Mouse (Mus musculus): Measurements from ENCODE around the gene Coq2. TPM values are rescaled to one million over a fixed set of nuclear protein-coding genes. Genes with fewer than 3 reads are reported as not detected.

Gene Coq2
- polyA plus RNA-seq, 1 experiment from 2014 or later, result 86.4 TPM

GRCm38 (mm10) chr5:100646558-100646957, 28.4 kb downstream of the Coq2 start:
- H3K27me3 ChIP-seq (ENCODE audit: control insufficient read depth, insufficient read depth, low read length), result no peaks in the 10 kb centered on the region
- H3K27ac ChIP-seq (replicated peaks in 1 of 2; ENCODE audit: control insufficient read depth in 1 of 2, insufficient read depth in 1 of 2, low read depth in 2 of 2, low read length in 2 of 2), result no peak overlapping the region
- ATAC-seq (ENCODE audit: insufficient number of reproducible peaks, insufficient read depth, low FRiP score, low read depth), result no peak
- no peaks in the 10 kb centered on the region for H3K36me3 ChIP-seq (ENCODE audit: control insufficient read depth, insufficient read depth, low read length)
- no peak overlapping the region for H3K4me2 ChIP-seq (ENCODE audit: low read length)
- peaks cover 22 to 29% of the 10 kb centered on the region in 2 experiments for H3K4me1 ChIP-seq (ENCODE audit: control insufficient read depth in 2 of 2, insufficient read depth in 2 of 2, low read length in 2 of 2)
- no peak overlapping the region for H3K9ac ChIP-seq (ENCODE audit: low read length)
- H3K4me3 ChIP-seq (ENCODE audit: control insufficient read depth in 1 of 2, insufficient read depth in 1 of 2, low read depth in 1 of 2, low read length in 2 of 2), result no peak overlapping the region
- H3K9me3 ChIP-seq (ENCODE audit: control insufficient read depth, low read length), result no peaks in the 10 kb centered on the region
- WGBS, result 86% methylated on average over 4 of the region's 4 CpGs

GRCm38 (mm10) chr5:100643991-100644535, 30.9 kb downstream of the Coq2 start:
- peak overlapping the region; percentile 37 for H3K4me2 ChIP-seq (ENCODE audit: low read length)
- H3K4me1 ChIP-seq (ENCODE audit: control insufficient read depth in 2 of 2, insufficient read depth in 2 of 2, low read length in 2 of 2), result peaks cover 22 to 29% of the 10 kb centered on the region in 2 experiments
- no peak for ATAC-seq (ENCODE audit: insufficient number of reproducible peaks, insufficient read depth, low FRiP score, low read depth)

DNA sequence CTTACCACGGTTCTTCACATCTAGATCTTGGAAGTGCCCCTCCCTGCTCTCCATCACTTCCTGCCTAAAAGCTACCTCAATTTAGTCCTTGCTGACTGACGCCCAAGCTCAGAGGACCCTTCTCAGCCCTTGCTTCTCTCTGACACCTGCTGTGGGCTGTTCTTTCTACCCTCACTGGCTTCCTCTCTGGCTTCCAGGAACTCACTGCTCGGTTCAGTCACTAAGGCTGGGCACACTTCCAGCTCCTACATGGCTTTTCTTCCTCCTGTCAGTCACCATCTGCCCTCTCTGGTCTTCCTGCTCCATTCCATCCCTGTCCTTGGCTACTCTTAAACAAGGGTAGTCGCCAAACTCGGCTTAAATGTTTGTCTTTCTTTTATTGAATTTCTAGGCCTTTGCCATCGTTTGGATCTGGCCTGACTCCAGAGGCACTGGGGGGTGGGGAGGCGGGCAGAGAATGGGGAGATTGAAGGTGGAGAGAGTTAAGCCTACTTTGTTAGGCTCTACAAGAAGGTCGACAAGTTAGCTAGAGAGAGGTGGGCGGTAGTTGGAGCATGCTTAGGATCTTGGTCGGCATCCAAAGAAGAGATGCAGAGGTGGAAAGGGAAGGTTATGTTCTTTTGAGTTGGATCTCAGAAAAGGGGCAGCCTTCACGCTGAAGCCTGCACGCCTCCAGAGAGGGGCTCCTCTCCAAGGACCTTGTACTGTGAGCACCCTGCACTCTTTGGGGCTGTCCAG, 31.5 kb downstream of the Coq2 start:
- Histone ChIP-seq H3K27ac (replicated peaks in 1 of 2; ENCODE audit: control insufficient read depth in 1 of 2, insufficient read depth in 1 of 2, low read depth in 2 of 2, low read length in 2 of 2) (no peak overlapping the region; a peak in 1 of 4 replicates), H3K4me3 (ENCODE audit: control insufficient read depth in 1 of 2, insufficient read depth in 1 of 2, low read depth in 1 of 2, low read length in 2 of 2) (no peak overlapping the region), H3K4me1 (ENCODE audit: control insufficient read depth in 2 of 2, insufficient read depth in 2 of 2, low read length in 2 of 2) (peaks cover 20 to 26% of the 10 kb centered on the region in 2 experiments), H3K9ac (ENCODE audit: low read length) (no peak overlapping the region), H3K36me3 (ENCODE audit: control insufficient read depth, insufficient read depth, low read length) (no peaks in the 10 kb centered on the region), H3K4me2 (ENCODE audit: low read length) (peak overlapping the region; percentile 37), H3K27me3 (ENCODE audit: control insufficient read depth, insufficient read depth, low read length) (no peaks in the 10 kb centered on the region), H3K9me3 (ENCODE audit: control insufficient read depth, low read length) (no peaks in the 10 kb centered on the region)
- 52% methylated on average over 12 of the region's 12 CpGs for WGBS
- ATAC-seq (ENCODE audit: insufficient number of reproducible peaks, insufficient read depth, low FRiP score, low read depth), result no peak

More at GRCm38 (mm10) chr5:100643991-100644535, 30.9 kb downstream of the Coq2 start:
- no peaks in the 10 kb centered on the region for H3K36me3 ChIP-seq (ENCODE audit: control insufficient read depth, insufficient read depth, low read length)
- no peaks in the 10 kb centered on the region for H3K27me3 ChIP-seq (ENCODE audit: control insufficient read depth, insufficient read depth, low read length)
- WGBS, result 7% methylated on average over 7 of the region's 7 CpGs
- H3K9me3 ChIP-seq (ENCODE audit: control insufficient read depth, low read length), result no peaks in the 10 kb centered on the region
- H3K27ac ChIP-seq (replicated peaks in 1 of 2; ENCODE audit: control insufficient read depth in 1 of 2, insufficient read depth in 1 of 2, low read depth in 2 of 2, low read length in 2 of 2), result no peak overlapping the region
- no peak overlapping the region for H3K9ac ChIP-seq (ENCODE audit: low read length)
- no peak overlapping the region for H3K4me3 ChIP-seq (ENCODE audit: control insufficient read depth in 1 of 2, insufficient read depth in 1 of 2, low read depth in 1 of 2, low read length in 2 of 2)

GRCm38 (mm10) chr5:100642316-100642715, 32.6 kb downstream of the Coq2 start:
- WGBS, result 85% methylated on average over 5 of the region's 5 CpGs

DNA sequence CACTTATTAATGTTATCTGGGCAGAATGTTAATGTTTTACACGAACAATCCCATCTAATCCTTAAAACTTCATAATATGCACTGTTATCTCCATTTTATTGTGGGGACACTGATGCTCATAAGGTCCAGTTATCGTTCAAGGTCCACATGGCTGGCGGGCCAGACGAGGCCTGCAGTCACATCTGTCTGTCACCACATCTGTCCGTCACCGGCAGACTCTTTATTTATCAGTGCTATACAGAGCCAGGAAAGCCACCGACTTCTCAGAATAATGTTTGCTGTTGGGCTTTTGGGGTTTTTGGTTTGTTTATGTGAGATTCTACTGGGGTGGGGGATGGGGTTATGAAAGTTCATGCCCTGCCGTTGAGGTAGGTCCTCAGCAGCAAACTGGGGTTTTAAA, 36.5 kb downstream of the Coq2 start:
- Histone ChIP-seq H3K4me2 (ENCODE audit: low read length) (no peak overlapping the region), H3K9ac (ENCODE audit: low read length) (no peak overlapping the region), H3K4me3 (ENCODE audit: control insufficient read depth in 1 of 2, insufficient read depth in 1 of 2, low read depth in 1 of 2, low read length in 2 of 2) (no peak overlapping the region), H3K27me3 (ENCODE audit: control insufficient read depth, insufficient read depth, low read length) (no peaks in the 10 kb centered on the region), H3K9me3 (ENCODE audit: control insufficient read depth, low read length) (no peaks in the 10 kb centered on the region), H3K4me1 (ENCODE audit: control insufficient read depth in 2 of 2, insufficient read depth in 2 of 2, low read length in 2 of 2) (peaks cover 6 to 7% of the 10 kb centered on the region in 2 experiments), H3K36me3 (ENCODE audit: control insufficient read depth, insufficient read depth, low read length) (no peaks in the 10 kb centered on the region), H3K27ac (replicated peaks in 1 of 2; ENCODE audit: control insufficient read depth in 1 of 2, insufficient read depth in 1 of 2, low read depth in 2 of 2, low read length in 2 of 2) (no peak overlapping the region)
- 52% methylated on average over 8 of the region's 8 CpGs for WGBS
- no peak for ATAC-seq (ENCODE audit: insufficient number of reproducible peaks, insufficient read depth, low FRiP score, low read depth)

More at GRCm38 (mm10) chr5:100642316-100642715, 32.6 kb downstream of the Coq2 start:
- Histone ChIP-seq H3K27me3 (ENCODE audit: control insufficient read depth, insufficient read depth, low read length) (no peaks in the 10 kb centered on the region), H3K27ac (replicated peaks in 1 of 2; ENCODE audit: control insufficient read depth in 1 of 2, insufficient read depth in 1 of 2, low read depth in 2 of 2, low read length in 2 of 2) (no peak overlapping the region), H3K4me1 (ENCODE audit: control insufficient read depth in 2 of 2, insufficient read depth in 2 of 2, low read length in 2 of 2) (peaks cover 12 to 15% of the 10 kb centered on the region in 2 experiments), H3K9ac (ENCODE audit: low read length) (no peak overlapping the region), H3K9me3 (ENCODE audit: control insufficient read depth, low read length) (no peaks in the 10 kb centered on the region), H3K4me2 (ENCODE audit: low read length) (no peak overlapping the region), H3K4me3 (ENCODE audit: control insufficient read depth in 1 of 2, insufficient read depth in 1 of 2, low read depth in 1 of 2, low read length in 2 of 2) (no peak overlapping the region), H3K36me3 (ENCODE audit: control insufficient read depth, insufficient read depth, low read length) (no peaks in the 10 kb centered on the region)
- ATAC-seq (ENCODE audit: insufficient number of reproducible peaks, insufficient read depth, low FRiP score, low read depth), result no peak

- no peak overlapping the region for H3K4me3 ChIP-seq (ENCODE audit: control insufficient read depth in 1 of 2, insufficient read depth in 1 of 2, low read depth in 1 of 2, low read length in 2 of 2)
- 70% methylated on average over 8 of the region's 8 CpGs for WGBS
- no peak overlapping the region for H3K4me2 ChIP-seq (ENCODE audit: low read length)
- H3K9me3 ChIP-seq (ENCODE audit: control insufficient read depth, low read length), result no peaks in the 10 kb centered on the region
- no peak overlapping the region for H3K27ac ChIP-seq (replicated peaks in 1 of 2; ENCODE audit: control insufficient read depth in 1 of 2, insufficient read depth in 1 of 2, low read depth in 2 of 2, low read length in 2 of 2)
- no peak overlapping the region for H3K9ac ChIP-seq (ENCODE audit: low read length)
- H3K36me3 ChIP-seq (ENCODE audit: control insufficient read depth, insufficient read depth, low read length), result no peaks in the 10 kb centered on the region
- ATAC-seq (ENCODE audit: insufficient number of reproducible peaks, insufficient read depth, low FRiP score, low read depth), result no peak
- no peaks in the 10 kb centered on the region for H3K4me1 ChIP-seq (ENCODE audit: control insufficient read depth in 2 of 2, insufficient read depth in 2 of 2, low read length in 2 of 2)
- no peaks in the 10 kb centered on the region for H3K27me3 ChIP-seq (ENCODE audit: control insufficient read depth, insufficient read depth, low read length)
Observed at GRCm38 (mm10) chr5:100636794-100637544, 38.0 kb downstream of the Coq2 start.

DNA sequence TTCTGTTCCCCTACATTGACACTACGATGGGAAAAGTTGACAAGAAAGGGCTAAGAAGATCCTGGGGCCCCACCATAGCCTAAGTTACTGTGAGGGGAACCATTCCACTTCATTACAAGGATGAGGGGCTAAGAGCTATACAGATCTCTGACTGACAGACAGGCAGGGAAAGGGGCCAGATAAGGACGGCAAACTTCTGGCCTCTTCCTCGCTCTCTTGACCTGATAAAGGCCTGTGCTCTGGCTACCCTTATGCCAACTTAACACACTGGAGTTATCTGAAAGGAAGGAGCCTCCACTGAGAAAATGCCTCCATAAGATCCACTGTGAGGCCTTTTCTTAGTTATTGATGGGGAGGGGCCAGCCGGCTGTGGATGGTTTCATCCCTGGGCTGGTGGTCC, 39.0 kb downstream of the Coq2 start:
- ATAC-seq (ENCODE audit: insufficient number of reproducible peaks, insufficient read depth, low FRiP score, low read depth), result no peak
- Histone ChIP-seq H3K27ac (replicated peaks in 1 of 2; ENCODE audit: control insufficient read depth in 1 of 2, insufficient read depth in 1 of 2, low read depth in 2 of 2, low read length in 2 of 2) (no peak overlapping the region), H3K4me3 (ENCODE audit: control insufficient read depth in 1 of 2, insufficient read depth in 1 of 2, low read depth in 1 of 2, low read length in 2 of 2) (no peak overlapping the region), H3K4me2 (ENCODE audit: low read length) (no peak overlapping the region), H3K27me3 (ENCODE audit: control insufficient read depth, insufficient read depth, low read length) (no peaks in the 10 kb centered on the region), H3K4me1 (ENCODE audit: control insufficient read depth in 2 of 2, insufficient read depth in 2 of 2, low read length in 2 of 2) (no peaks in the 10 kb centered on the region), H3K9me3 (ENCODE audit: control insufficient read depth, low read length) (no peaks in the 10 kb centered on the region), H3K9ac (ENCODE audit: low read length) (no peak overlapping the region), H3K36me3 (ENCODE audit: control insufficient read depth, insufficient read depth, low read length) (no peaks in the 10 kb centered on the region)
- 61% methylated on average over 4 of the region's 4 CpGs for WGBS
